Mouse (Mus musculus) thymus, adult 18-20 months (tissue): ENCODE results near the gene Zfp507.

Experiments
- DNase-seq, 2 experiments: peaks; one replicate each; pipeline ENCODE4 v3.0.0; 2022; ENCODE audit warnings: mixed read lengths in 2 of 2

The Zfp507 gene

DNA sequence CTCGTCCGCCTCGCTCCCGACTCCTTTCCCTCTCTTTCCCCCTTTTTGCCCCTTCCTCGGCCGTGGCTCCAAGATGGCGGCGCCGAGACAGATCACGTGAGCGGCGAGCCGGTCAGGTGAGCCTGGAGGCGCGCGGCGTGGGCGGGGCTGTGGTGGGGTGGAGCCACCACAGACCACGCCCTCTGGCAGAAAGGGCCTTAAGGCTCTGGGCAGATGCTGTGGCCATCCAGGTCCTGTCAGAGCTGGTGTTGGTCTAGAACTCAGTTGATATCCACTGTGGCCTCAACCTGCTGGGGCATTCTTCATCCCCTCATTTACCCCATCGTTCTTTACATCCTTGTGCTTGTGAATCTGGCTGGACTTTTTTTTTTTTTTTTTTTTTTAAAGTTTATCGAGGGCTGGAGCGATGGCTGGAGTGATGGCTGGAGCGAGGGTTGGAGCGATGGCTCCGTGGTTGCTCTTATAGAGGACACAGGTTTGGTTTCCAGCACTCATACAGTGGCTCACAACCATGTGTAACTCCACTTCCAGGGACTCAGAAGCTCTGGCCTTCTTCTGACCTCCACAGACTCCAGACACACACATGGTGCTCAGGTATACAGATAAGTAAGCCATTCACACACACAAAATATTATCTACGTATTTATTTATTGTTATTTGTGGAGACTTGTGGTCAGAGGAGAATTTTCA, at the start of gene Zfp507:
Gene Zfp507, minus strand, starts transcription at position 98 of the 690 bp plus-strand sequence.
- peak; percentile 71 to 77 for DNase-seq

DNA sequence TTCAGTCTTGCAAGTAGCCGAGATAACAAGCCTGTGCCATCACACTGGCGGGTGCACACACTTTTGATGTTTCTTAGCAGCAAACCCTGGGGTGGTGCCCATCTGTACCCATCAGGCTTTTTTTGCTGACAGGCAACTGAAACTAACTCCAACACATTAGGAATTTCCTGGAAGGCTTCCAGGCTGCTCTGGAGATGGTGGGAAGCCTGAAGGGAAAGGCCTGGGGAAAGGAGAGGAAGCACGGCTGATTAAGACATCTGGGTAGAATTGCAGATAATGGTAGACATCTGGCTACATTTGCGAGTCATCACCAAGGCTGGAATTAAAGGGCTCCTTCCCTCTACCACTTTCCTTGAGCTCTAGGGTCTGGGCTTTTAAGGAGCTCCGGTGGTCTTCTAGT, 47.6 kb upstream of the Zfp507 start:
- DNase-seq: no peak

DNA sequence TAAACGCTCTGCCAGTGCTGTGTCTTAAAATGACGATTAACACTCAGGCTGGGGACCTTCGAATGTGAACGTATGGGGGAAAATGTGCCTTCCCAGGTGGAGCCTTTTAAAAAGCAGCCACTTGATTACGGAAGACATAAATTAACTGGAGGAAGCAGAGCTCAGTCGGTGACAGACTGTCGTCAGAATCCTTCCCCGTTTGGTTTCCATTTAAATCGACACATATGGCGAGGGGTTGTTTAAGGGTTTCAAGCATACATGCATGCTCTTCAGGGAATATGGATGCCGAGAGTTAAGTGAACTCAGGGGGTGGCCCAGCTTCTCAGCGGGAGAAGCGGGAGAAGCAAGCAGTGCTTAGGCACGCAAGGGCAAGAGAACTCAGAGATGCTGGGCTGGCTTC, 45.7 kb upstream of the Zfp507 start:
- DNase-seq: no peak

DNA sequence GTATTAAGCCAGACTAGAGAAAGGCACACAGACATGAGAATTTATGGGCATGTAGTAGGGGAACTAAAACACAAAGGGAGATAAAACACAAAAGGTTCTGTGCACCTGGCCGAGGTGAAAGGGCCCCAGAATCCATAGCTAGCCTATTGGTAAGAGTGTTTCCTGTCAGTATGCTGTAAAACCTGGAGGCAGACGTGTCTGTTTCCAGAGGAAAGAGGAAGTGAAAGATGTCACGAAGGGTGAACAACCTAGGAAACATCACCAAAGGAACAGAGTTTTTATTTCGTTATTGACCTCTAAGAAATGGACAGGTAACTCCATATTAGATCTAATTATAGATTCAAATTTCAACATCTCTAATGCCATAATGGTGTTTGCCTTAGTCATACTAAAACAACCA, 37.7 kb upstream of the Zfp507 start:
- no peak for DNase-seq

DNA sequence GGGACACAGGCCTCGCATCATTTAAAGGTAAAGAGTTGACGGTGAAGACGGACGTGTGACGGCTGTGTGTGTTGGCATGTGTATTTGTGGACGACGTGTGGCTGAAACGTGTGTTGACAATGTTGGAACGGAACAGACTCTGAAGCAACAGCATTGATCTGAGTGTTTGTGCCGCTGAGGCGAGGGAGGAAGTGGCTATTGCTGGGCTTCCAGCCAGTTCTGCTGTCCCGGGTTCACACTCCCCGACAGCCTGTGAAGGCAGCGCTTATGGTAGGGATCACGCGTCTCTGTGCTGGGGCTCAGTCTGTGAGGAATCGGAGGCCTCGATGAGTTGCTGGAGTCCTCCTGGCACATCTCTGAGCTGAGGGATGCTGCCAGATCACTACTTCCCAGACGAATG, 34.0 kb upstream of the Zfp507 start:
- no peak for DNase-seq

DNA sequence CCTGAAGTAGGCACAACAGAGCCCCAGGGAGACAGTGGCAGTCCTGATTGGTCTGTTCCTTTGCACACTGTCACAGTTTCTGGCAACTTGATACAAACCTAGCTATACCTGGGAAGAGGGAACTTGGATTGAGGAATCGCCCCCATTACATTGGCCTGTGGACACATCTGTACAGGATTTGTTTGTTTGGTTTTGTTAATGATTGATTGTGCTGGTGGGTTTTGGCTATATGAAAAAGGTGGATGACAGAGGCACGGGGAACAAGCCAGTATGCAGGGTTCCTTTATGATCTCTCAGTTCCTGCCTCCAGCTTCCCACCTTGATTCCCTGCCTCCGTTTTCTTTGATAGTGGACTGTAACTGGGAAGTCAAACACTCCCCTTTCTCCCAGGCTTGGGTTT, 33.6 kb upstream of the Zfp507 start:
- no peak for DNase-seq

DNA sequence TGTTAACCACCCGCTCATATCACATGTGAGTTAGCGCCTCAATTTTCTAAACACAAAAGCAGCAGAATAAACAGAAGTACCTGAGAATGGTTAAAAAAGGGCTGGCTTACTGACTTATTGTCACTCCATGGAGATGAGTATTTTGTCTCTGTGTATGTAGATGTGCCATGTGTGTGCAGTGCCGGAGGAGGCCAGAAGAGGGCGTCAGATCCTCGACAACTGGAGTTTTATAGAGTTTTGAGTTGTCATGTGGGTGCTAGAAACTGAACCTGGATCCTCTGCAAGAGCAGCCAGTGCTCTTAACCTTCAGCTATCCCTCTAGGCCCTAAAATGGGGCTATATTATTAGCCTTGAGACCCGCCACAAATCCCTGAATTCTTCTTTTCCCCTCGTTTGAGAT, 27.3 kb upstream of the Zfp507 start:
- no peak for DNase-seq

DNA sequence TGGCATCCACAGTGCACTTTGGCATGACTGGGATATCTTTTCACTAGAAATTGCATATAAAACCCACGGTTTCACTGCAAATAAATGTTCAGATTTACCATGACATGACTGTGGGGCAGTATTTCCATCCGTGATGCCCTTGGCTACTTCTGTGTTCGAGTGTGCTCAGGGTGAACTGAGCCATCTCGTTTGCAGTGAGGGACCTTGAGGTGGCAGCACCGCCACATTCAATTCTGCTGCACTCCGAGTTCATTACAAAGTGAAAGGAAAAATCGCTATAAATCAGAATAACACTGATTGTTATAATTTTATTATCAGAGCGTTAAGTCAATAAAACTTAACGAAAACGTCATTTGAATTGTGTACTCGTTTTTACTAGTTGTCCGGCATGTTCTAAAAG, 21.1 kb upstream of the Zfp507 start:
- DNase-seq: no peak

DNA sequence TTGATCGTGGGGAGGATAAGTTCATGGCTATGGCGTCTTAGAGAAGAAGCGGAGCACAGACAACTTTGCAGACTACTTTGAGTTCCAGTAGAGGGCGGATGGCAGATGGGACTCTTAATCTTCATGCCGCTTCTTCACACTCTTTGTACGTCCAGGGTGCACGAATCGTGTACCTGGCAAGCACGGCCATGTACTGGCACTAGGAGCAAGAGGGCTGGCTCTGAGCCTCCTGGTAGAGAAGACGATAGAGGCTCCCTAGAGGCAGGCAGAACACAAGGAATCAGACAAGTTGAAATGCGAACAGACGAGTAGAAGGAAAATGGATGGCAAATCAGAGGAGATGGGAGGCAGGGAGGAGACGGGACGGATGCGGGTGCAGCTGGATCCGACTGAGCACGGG, 19.5 kb upstream of the Zfp507 start:
- no peak for DNase-seq

DNA sequence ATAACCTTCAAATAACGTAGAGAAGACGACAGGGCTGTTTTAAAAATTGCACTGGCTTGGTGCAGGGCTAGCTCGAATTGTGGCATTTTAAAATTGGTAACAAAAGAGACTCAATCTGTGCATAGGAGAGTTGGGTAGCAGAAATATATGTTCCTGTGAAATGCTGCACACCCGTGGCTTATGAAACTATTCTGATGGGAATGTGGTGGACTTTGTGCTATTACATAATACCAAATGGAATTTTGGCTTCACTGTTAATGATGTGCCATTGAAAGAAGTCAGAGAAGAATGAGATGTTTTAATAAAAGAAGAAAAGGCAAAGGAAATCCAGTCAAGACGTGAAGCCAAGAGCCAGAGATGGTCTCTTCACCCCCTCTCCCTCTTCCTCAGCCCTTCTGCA, 18.6 kb upstream of the Zfp507 start:
- no peak for DNase-seq

DNA sequence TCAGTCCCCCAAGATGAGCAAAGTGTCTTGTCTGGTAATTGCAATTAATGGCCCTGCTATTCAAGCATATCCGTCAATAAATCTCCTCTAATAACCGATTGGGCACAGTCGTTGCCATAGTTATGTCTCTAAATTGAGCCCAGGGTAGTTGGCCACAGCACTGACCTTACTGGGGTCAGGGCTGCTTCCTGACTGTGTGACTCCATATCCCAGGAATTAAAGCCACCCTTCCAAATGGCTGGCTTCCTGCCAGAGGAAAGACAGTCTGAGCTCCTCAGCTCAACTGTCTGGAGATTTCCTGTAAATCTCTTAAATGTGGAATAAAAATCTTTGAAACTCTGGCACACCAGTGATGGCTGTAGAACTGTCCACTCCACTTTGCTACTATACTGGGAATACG, 16.7 kb upstream of the Zfp507 start:
- no peak for DNase-seq

DNA sequence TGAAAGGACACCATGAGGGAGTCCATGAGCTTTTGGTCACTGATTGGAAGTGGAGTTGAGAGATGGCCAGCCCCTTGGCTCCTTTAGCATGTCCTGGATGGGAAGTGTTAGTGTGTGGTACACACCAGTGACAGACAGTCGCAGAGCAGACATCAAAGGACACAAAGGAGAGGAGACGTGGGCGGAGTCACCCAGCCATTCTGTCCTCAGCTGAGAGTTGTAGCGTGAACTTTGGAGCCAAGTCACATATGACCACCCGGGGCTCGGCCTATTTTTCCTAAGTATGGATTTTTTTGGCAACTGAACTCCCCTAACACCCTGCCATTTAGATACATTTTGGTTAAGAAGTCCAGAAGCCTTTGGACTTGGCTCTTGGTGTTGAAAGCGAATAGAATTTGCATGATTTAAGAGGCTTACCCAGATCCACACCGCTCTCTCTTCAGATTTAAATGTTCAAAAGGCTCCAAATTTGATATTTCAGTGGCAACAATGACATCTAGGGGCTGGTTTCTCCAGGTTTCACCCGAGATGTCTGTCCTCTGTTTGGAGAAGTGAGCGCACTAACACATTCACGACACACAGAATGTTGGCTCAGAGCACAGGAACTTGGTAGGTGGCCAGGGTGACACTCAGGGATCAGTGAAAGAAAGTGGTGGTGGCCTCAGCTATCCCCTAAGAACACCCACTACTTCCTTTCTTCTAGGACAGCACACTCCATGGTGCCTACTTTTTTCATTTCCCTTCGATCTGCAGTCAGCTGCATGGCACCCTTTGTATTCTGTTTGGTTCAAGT, 12.2 kb upstream of the Zfp507 start:
- DNase-seq: no peak

DNA sequence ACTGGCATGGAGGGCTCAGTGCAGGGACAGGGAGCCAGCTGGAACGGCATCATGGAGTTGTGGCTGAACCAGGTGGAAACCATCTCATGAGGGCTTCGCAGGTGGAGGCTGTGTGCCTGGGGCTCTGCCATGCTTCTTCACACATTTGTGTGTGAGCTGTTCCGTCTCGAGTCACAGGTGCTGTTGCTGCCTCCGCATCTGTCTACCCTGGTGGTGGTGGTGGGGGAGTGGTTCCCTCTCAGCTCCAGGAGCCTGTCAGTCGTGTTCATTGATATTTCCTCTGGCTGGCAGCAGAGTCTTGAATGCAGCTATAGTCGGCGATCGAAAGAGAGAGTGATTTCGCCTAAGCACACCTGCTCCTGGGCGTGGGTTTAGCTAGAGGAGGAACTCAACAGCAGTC, 10.5 kb upstream of the Zfp507 start:
- DNase-seq: no peak

DNA sequence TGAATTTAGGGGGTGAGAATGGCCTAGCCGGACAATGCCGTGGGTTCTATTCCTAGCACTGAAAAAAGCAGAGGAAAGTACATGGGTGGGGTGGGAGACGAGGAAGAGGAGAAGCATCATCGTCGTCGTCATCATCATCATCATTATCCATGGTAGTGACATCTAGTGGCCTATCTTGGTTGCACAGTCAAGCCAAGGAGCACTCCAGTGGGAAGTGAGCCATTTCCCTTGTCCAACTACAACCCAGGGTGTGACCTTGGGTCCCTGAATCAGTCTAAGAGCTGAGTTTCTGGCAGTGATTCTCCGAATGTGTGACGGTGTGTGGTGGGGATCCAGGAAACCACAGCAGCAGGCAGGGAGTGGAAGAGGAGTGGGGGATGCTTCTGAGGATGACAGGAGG, 7.9 kb upstream of the Zfp507 start:
- DNase-seq: no peak

DNA sequence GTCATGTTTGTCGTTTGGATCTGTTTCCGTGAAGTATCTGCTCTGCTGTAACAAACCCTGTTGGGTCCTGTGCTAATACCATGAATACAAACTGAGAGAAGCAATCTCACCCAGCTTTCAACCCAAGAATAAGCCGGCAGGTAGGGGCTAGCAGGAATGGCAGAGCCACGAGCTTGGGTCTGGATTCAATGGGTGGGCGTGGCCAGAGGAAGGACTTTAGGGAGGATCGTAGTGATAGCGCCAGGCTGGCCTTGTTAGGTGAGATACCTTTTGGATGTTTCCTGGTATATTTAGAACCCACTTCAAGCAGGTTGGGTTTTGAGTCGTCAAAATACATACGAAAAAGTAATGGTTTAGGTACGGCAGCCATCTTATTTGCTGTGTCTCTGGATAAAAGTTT, 1.4 kb upstream of the Zfp507 start:
- DNase-seq: no peak

DNA sequence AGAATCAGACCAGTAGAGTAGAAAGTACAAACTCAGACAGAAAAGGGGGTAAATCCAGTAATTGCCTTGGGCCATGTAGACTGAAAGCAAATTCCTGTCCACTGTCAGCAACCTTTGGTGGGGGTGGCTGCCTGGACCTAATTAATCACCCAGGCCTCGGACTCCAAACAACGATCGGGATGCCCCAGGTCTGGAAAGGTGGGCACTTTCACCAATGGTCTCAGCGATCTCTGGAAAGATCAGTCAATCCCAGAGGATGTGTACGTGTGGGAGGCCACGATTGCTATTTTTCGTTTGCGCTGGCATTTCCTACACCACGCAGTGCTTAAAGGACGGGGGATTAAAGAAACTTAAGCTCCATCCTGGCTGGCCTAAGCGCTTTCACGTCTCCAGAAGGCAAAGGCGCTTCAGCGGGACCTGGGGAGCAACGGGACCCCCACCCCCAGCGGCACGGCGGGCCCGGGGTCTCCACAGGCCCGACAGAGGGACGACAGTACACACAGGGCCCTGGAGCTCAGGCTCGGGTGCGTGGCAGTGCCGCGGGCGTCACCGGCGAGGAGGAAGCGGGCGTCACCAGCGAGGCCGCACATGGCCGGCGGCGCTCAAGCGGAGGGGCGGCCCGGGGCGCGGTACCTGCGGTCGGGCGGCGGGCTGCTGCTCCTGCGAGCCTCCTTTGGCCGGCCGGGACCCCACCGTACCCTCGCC, 450 bp downstream of the Zfp507 start:
- peak in 1 of 2 experiments; percentile 7 for DNase-seq

DNA sequence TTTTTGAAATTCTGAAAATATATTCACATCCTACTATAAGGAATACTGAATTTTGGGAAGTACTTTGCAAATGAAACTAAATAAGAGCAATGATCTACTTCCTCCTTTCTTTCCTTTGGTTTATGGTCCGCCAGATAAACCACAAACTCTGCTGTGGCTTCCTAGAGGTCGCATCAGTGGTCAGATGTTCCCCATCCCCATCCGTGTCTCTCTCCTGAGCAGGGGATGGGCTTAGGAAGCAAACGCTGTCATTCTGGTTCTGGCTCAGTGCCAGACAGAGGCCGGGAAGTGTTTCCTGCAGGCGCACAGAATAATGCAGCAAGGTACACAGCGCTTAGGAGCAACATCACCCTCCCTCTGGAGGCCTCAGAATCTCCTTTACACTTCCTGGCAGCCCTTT, 6.7 kb downstream of the Zfp507 start:
- DNase-seq: no peak

DNA sequence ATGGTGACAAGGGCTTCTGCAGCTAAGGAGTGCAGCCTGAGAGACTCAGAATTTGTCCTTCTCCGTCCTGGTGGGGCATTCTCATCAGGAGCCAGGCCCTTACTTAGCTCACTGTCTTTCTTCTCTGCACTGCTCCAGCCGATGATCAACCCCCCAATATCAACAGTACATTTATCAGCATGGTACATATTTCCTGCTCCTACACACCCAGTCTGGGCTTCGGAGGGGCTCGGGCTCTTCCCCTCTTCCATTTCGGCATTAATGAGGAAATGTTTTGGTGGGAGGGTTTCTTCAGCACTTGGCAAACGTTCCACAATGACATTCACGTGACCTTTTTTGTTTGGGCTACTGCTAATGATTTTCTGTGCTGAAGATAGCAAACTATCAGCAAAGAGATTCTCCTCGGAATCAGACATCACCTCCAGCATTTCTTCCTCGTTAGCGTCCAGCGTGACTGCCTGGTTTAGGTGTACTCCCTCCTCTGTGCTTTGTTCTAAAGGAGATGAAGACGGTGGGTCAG, 8.6 kb downstream of the Zfp507 start:
- DNase-seq: no peak

DNA sequence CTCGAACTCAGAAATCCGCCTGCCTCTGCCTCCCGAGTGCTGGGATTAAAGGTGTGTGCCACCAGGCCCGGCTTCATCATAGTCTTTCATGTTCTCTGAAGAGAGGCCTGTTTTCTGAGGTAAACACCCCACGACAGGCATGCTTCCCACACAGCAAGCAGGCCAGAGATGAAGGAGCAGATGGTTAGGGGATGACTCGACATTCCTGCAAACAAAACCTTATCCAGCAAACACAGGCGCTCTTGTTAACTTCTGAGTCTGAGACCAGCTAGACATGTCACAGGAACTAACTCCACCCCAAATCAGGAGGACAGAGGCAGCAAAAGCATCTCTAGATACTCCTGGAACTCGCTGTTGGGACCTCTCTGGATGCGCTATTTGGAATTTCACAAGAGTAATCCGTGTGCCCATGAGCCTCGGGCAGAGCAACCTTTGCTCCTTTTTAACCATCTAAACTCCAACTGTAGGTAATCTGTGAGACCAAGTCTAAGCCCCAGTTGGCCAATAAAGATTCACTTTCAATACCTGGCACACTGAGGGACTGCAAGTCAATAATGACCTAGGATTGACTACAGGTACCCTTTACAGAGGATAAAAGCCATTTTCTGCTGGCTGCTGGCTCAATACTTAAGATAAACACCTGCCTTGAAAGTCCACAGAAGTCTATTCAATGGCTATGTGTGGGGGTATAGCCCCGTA, 10.5 kb downstream of the Zfp507 start:
- no peak for DNase-seq

DNA sequence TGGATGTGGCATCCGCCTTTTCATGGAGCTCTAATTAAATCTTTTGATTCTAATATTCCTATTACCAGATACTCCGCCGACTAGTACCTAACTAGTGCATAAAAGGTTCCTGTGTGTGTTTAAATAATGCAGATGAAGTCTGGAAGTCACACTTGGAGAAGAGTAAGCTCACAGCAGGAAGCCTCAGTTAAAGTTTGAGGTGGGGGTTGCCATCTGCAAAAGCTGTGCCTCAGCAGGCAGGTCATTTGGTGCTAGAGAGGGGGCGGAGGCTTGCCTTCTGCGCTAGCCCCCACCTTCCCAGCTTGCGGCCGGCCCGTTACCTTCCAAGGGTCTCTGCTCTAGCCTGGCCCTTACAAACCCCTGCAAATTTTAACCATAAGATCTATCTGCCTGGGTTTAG, 11.9 kb downstream of the Zfp507 start:
- no peak for DNase-seq

DNA sequence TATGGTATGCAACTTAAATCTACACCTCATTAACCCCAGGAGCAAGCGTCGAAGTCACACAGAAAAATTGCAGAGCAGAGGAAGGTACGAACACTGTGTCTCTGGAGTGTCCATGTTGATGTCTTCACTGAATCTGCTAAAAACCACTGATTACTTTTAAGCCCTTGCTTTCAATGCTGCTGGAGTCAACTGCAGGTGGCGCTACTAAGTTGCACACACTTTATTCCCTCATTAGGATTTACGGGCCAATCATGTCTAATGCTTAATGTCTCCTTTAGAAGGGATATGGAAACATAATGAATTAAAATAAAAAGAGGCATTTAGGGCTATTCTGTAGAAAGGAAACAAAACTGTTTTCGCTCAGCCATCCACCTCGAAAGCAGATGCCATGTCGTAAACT, 12.6 kb downstream of the Zfp507 start:
- no peak for DNase-seq

DNA sequence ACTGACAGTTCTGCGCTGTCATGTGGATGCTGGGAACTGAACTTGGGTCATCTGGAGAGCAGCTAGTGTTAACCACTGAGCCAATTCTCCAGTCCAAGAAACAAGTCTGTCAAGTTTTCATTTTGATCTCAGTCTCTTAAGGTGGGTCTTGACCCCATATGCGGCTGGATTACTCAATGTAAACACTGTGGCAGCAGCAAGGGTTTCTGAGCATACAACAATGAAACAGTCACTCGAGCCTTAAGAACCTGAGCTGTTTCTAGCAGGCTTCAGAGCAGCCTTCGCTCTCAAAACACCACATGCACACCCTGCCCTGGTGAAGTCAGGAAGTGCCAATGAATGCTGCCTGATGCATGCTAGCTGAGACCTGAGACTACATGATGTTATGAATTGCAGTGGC, 17.2 kb downstream of the Zfp507 start:
- DNase-seq: no peak

DNA sequence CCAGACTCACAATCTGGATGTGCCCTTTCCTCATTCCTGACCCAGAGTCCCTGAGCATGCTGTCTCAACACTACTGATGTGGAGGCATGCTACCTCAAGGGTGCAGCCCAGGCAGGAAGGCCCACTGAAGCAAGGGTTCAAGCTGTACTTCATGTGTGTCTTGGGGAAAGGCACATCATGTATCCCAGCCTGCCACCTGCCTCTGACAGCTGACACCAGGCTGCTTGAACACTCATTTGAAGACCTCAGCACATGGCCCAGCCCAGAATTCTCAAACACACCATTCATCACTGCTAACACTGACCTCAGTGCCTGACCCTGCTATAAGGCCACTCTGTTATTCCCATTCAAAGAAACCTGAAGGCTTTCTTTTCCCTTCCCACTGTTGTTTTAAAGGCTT, 20.6 kb downstream of the Zfp507 start:
- no peak for DNase-seq
